23 mouse cellular contexts compared by ENCODE assay signal in genomic region chr11:104436394-104436954, GRCm38 (mm10). TPM values are rescaled to one million over a fixed set of nuclear protein-coding genes. Genes with fewer than 3 reads are reported as not detected.
DNase-seq lines count a peak whose midpoint lies in the region; ATAC-seq and TF ChIP-seq lines count a peak whose summit lies in the region.
"Had no signal": no experiment of that assay in that cellular context is flagged by ENCODE, and none has a peak within 500 bp of the region (broad histone marks: within the 10 kb centered on the region; RNA-seq: fewer than 3 reads in every experiment).

No protein-coding gene starts in this region.

- DNase-seq in liver, embryonic 11.5 days (ENCODE audit: low spot score) = no peak
- no peak for DNase-seq in liver, postnatal 0 days
- DNase-seq in 416B (ENCODE audit: low read depth) = peak; percentile 33
- DNase-seq in G1E (ENCODE audit: low spot score) = no peak
- DNase-seq in liver, embryonic 14.5 days (ENCODE audit: low read depth in 3 of 3, low spot score in 3 of 3) = no peak
- no peak for DNase-seq in frontal cortex, postnatal 25 days (ENCODE audit: low spot score in 2 of 2)
- no peak for DNase-seq in gastrocnemius, postnatal 14 days
- DNase-seq: adrenal gland, adult 2 months; adrenal gland, postnatal 14 days; cerebellum, adult 11-12 months; cerebellum, adult 8-10 months; cerebellum, postnatal 10 days; cerebellum, postnatal 36 days; embryo, embryonic 11 days; gastrocnemius, postnatal 36 days had no signal

- no peaks in the 10 kb centered on the region for H3K27me3 ChIP-seq in liver, embryonic 11.5 days (replicated peaks; ENCODE audit: control insufficient read depth, insufficient read depth, low read length)
- H3K27me3 ChIP-seq in liver, postnatal 0 days (ENCODE audit: insufficient read depth, low read length) = no peaks in the 10 kb centered on the region
- H3K27me3 ChIP-seq in G1E (ENCODE audit: insufficient read depth, low read length) = no peaks in the 10 kb centered on the region
- no peaks in the 10 kb centered on the region for H3K27me3 ChIP-seq in liver, embryonic 14.5 days (ENCODE audit: control insufficient read depth, insufficient read depth, low read length)
- H3K27me3 ChIP-seq: forebrain, embryonic 12.5 days; forebrain, embryonic 15.5 days; hindbrain, embryonic 12.5 days; hindbrain, embryonic 15.5 days had no signal

- WGBS in liver, embryonic 11.5 days = 66% methylated on average over 2 of the region's 2 CpGs
- WGBS in liver, postnatal 0 days (ENCODE audit: insufficient replicate concordance) = 43% methylated on average over 2 of the region's 2 CpGs
- WGBS in liver, embryonic 14.5 days (ENCODE audit: insufficient replicate concordance) = 46% methylated on average over 2 of the region's 2 CpGs

- no peak overlapping the region for H3K9ac ChIP-seq in liver, embryonic 11.5 days (ENCODE audit: low read depth, low read length)
- no peak overlapping the region for H3K9ac ChIP-seq in liver, postnatal 0 days (replicated peaks)
- no peak overlapping the region for H3K9ac ChIP-seq in liver, embryonic 14.5 days (replicated peaks)
- H3K9ac ChIP-seq: forebrain, embryonic 12.5 days; forebrain, embryonic 15.5 days; hindbrain, embryonic 12.5 days; hindbrain, embryonic 15.5 days had no signal

- H3K27ac ChIP-seq in liver, embryonic 11.5 days (ENCODE audit: low read depth, low read length) = no peak overlapping the region
- H3K27ac ChIP-seq in liver, postnatal 0 days (ENCODE audit: low read depth) = no peak overlapping the region; the same call in 1 of the 2 replicates
- no peak overlapping the region for H3K27ac ChIP-seq in liver, embryonic 14.5 days
- H3K27ac ChIP-seq: forebrain, embryonic 12.5 days; forebrain, embryonic 15.5 days; hindbrain, embryonic 12.5 days; hindbrain, embryonic 15.5 days had no signal

- TF ChIP-seq EP300 in liver, postnatal 0 days (IDR thresholded peaks at IDR 0.05; ENCODE audit: low read depth) = no peak
- TF ChIP-seq EP300 in liver, embryonic 14.5 days (IDR thresholded peaks at IDR 0.05; ENCODE audit: low read depth) = no peak

- no peak for TF ChIP-seq CTCF in liver, postnatal 0 days (IDR thresholded peaks at IDR 0.05; ENCODE audit: low read depth)
- no peak for TF ChIP-seq CTCF in G1E (IDR thresholded peaks at IDR 0.05; ENCODE audit: low read depth, low read length)
- TF ChIP-seq CTCF in liver, embryonic 14.5 days (IDR thresholded peaks at IDR 0.05; ENCODE audit: low read depth) = no peak

- H3K4me2 ChIP-seq in liver, embryonic 11.5 days = peak overlapping the region; percentile 35
- no peak overlapping the region; the same call in 1 of the 2 replicates for H3K4me2 ChIP-seq in liver, postnatal 0 days (ENCODE audit: low read depth, low read length)
- peak overlapping the region; percentile 33 for H3K4me2 ChIP-seq in liver, embryonic 14.5 days (ENCODE audit: low read depth)
- H3K4me2 ChIP-seq: forebrain, embryonic 12.5 days; forebrain, embryonic 15.5 days; heart, embryonic 11.5 days; hindbrain, embryonic 12.5 days; hindbrain, embryonic 15.5 days had no signal

- H3K9me3 ChIP-seq in liver, embryonic 11.5 days (ENCODE audit: control insufficient read depth, low read length) = no peaks in the 10 kb centered on the region
- H3K9me3 ChIP-seq in liver, postnatal 0 days (ENCODE audit: low read length) = no peaks in the 10 kb centered on the region
- no peaks in the 10 kb centered on the region for H3K9me3 ChIP-seq in G1E (replicated peaks)
- no peaks in the 10 kb centered on the region for H3K9me3 ChIP-seq in liver, embryonic 14.5 days (ENCODE audit: control insufficient read depth, low read length)
- H3K9me3 ChIP-seq: forebrain, embryonic 12.5 days; forebrain, embryonic 15.5 days; hindbrain, embryonic 12.5 days; hindbrain, embryonic 15.5 days had no signal

- no peak overlapping the region for H3K4me3 ChIP-seq in liver, embryonic 11.5 days (ENCODE audit: low read depth, low read length)
- H3K4me3 ChIP-seq in liver, postnatal 0 days (ENCODE audit: low read depth, low read length) = no peak overlapping the region
- peak overlapping the region; percentile 13; the same call in 1 of the 2 replicates for H3K4me3 ChIP-seq in G1E (ENCODE audit: low read depth, low read length)
- H3K4me3 ChIP-seq in liver, embryonic 14.5 days (ENCODE audit: insufficient read depth in 1 of 2, low read depth in 2 of 2, low read length in 2 of 2) = no peak overlapping the region
- H3K4me3 ChIP-seq: forebrain, embryonic 12.5 days; forebrain, embryonic 15.5 days; hindbrain, embryonic 12.5 days; hindbrain, embryonic 15.5 days had no signal

- H3K36me3 ChIP-seq in liver, embryonic 11.5 days (ENCODE audit: control insufficient read depth, insufficient read depth, low read length) = no peaks in the 10 kb centered on the region
- H3K36me3 ChIP-seq in liver, postnatal 0 days (replicated peaks; ENCODE audit: insufficient read depth, low read length) = no peaks in the 10 kb centered on the region
- H3K36me3 ChIP-seq in G1E (replicated peaks) = peaks cover 8% of the 10 kb centered on the region
- no peaks in the 10 kb centered on the region for H3K36me3 ChIP-seq in liver, embryonic 14.5 days (replicated peaks; ENCODE audit: control insufficient read depth, insufficient read depth, low read depth)
- H3K36me3 ChIP-seq: forebrain, embryonic 12.5 days; forebrain, embryonic 15.5 days; hindbrain, embryonic 12.5 days; hindbrain, embryonic 15.5 days had no signal

- ATAC-seq in liver, embryonic 11.5 days (replicated peaks; ENCODE audit: low FRiP score) = no peak
- no peak for ATAC-seq in liver, postnatal 0 days
- no peak for ATAC-seq in G1E (ENCODE audit: extremely low read depth, insufficient number of reproducible peaks, low FRiP score, poor library complexity, severe bottlenecking)
- ATAC-seq in liver, embryonic 14.5 days (ENCODE audit: insufficient read depth) = no peak
- no peak for ATAC-seq in erythroblast, adult 5-6 weeks (replicated peaks; ENCODE audit: low FRiP score, poor library complexity, severe bottlenecking)
- ATAC-seq: CD4-positive, CD25-positive, alpha-beta regulatory T cell, adult 4 months; forebrain, embryonic 15.5 days; intestine, postnatal 0 days had no signal

- H3K4me1 ChIP-seq in liver, embryonic 11.5 days (replicated peaks; ENCODE audit: control insufficient read depth, insufficient read depth, low read length) = peaks cover 45% of the 10 kb centered on the region
- H3K4me1 ChIP-seq in liver, postnatal 0 days (ENCODE audit: insufficient read depth) = peaks cover 44% of the 10 kb centered on the region
- H3K4me1 ChIP-seq in G1E (ENCODE audit: insufficient read depth, low read depth, low read length) = peaks cover 49% of the 10 kb centered on the region
- peaks cover 24 to 26% of the 10 kb centered on the region in 2 experiments for H3K4me1 ChIP-seq in liver, embryonic 14.5 days (replicated peaks; ENCODE audit: control insufficient read depth in 2 of 2, insufficient read depth in 2 of 2, low read length in 1 of 2)

- intact Hi-C loops in gastrocnemius, postnatal 14 days (cut with DNase I; ENCODE audit: low total_unique reads) = no loop called here

RNA-seq across cellular contexts. Expression of gene Kansl1, which starts 32.2 kb away (rescaled TPM):
- 18.2 and 20.3 TPM in 2 replicates for polyA plus RNA-seq in liver, embryonic 11.5 days (2014; fragmentation: Nextera tagmentation; extraction: Ambion mirVana)
- 3.8 and 4.1 TPM in 2 replicates for polyA plus RNA-seq in liver, postnatal 0 days (2015; fragmentation: Nextera tagmentation; extraction: Ambion mirVana)
- total RNA-seq in G1E (2014; fragmentation: Nextera tagmentation) (95.3 and 100 TPM in 2 replicates), G1E (2017) (31.0 and 31.7 TPM in 2 replicates)
- polyA plus RNA-seq in G1E (2012) = 143 and 170 TPM in 2 replicates
- 12.3 and 13.8 TPM in 2 replicates for polyA plus RNA-seq in liver, embryonic 14.5 days (2012; rRNA removed)
- polyA plus RNA-seq in liver, embryonic 14.5 days (2014; fragmentation: Nextera tagmentation; extraction: Ambion mirVana) = 5.3 and 5.4 TPM in 2 replicates
- total RNA-seq in erythroblast, adult 5-6 weeks (2015; ENCODE audit: low replicate concordance) = 20.8 and 25.1 TPM in 2 replicates
- total RNA-seq in erythroblast, adult 5-6 weeks (2017; ENCODE audit: low replicate concordance) = 20.6 TPM in 2 replicates
- total RNA-seq in gastrocnemius, postnatal 14 days (2021) = 10 to 100 TPM; 19.4 to 19.7 TPM
